Mouse (Mus musculus): Measurements from ENCODE around the gene Avil. TPM values are rescaled to one million over a fixed set of nuclear protein-coding genes. Genes with fewer than 3 reads are reported as not detected.

Gene Avil
- total RNA-seq (2021) = 0.74 and 2.5 TPM in 2 replicates
- long read RNA-seq, experiment 1, partial matches to known transcripts = 0 of 1 reads
- long read RNA-seq, experiment 1, other reads (novel, unspliced or antisense) = 0 of 1 reads
- long read RNA-seq, experiment 2, partial matches to known transcripts = 0 of 1 reads
- long read RNA-seq, experiment 2, other reads (novel, unspliced or antisense) = 1 of 1 reads

GRCm38 (mm10) chr10:127000529-127000928 lies at the start of gene Avil:
TSS of gene Avil (plus strand) at chr10:127000709.
- DNase-seq = no peak

DNA sequence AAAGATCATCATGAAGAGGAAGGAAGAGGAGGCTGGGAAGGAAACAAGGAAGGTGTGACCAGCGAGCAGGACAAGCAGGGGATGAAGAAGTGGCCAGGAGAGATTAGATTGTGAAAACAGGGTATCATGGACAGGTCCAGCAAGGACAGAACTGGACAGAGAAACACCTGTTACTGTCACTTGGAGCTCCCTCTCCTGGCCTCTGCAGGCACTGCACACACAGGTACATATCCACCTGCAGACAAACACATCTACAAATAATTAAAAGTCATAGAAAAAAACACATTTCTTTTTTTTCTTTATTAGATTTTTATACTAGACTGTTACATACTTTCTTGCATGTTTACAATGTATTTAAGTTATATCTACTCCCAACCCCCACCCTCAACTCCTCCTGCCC lies 48.1 kb upstream of the Avil start:
- DNase-seq = no peak

DNA sequence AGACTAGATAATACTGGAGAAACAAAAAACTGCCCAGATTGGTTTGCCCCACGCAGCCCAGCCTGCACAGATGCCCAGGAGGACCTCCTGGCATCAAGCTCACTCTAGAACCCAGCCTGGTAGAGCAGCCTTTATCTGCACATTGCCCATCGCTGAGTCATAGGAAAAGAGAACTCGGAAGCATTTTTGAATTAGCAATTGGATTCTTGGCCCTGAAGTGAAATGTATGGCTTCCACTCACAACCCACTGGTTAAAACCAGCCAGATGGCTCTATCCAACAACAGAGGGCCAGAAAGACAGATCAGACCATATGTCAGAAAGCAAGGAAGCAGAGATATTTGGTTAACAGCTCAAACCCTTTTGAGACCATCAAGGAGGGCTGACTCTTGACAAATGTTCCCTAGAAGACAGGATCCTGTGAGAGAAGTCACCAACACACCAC lies 47.5 kb upstream of the Avil start:
- DNase-seq = no peak

GRCm38 (mm10) chr10:126956692-126957358 lies 43.7 kb upstream of the Avil start:
- no peak for DNase-seq

DNA sequence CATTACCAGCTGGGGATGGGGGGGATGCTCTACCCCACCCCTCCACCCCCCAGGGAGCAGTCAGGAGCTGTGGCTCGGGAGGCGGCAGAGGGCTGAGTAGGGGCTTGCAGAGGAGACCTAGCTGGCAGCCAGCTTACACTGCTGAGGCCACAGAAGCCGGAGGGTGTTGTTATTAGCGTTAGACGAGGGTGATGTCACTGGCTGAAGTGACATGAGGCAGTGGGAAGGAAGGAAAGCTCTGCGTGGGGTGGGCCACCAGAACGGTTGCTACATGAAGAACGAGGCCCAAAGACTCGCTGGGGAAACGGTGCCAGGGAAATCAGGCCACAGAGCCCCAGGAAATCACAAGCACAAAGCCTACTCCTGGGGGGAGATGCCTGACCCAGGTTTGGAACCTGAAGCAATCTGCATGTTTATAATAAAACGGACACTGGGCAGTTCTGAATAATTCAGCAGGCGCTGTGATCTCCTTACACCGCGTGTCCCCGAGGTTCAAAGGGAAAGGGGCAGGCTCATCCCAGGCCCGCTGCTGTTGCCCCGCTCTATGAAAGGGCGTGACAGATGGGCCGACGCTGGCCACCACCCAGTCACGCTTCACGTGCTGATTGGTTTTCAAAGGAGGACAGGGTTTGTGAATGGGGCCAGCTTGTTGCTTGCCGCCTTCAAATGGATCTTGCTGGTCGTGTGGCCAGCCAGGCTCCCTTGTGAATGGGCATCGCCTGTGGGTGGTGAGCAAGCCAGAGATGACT lies 43.0 kb upstream of the Avil start:
- peak; percentile 85 for DNase-seq

DNA sequence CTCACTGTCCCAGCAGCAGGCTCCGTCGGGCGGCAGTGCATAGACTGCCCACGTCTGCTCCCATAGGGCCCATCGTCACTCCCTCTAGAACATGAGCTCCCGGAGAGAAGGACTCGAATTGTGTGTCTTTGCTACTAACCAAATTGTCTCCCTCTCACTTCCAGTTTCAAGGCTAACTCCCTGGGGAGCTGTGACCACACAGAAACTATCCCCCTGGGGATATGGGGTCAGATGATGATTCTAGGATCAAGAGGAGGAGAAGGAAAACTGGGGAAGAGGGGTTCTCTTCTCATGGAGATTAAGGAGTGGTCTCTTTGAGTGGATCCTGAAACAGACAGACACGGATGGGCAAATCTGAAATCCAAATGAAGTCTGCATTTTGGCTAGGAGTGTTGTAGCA lies 40.0 kb upstream of the Avil start:
- DNase-seq = no peak

GRCm38 (mm10) chr10:126961757-126962156 lies 38.8 kb upstream of the Avil start:
- peak; percentile 82 for DNase-seq

GRCm38 (mm10) chr10:126962271-126962965 lies 38.1 kb upstream of the Avil start:
- peak; percentile 79 for DNase-seq

GRCm38 (mm10) chr10:126962966-126963330 lies 37.6 kb upstream of the Avil start:
- DNase-seq = peak; percentile 77

DNA sequence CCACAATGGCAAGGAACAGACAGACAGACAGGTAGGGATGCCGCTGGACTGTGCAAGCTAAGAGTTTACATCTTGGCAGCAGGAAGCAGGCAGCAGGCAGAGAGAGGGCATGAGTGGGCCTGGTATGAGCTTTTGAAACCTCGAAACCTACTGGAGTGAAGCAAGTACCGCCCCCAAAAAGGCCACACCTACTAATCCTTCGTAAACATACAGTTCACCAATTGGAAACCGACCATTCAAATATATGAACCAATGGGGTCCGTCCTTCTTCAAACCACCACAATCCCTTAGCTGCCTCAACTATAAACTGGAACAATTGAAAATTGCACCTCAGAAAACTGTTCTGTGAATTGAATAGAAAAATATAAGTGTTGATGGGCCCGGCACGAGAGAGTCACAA lies 36.7 kb upstream of the Avil start:
- DNase-seq = no peak

DNA sequence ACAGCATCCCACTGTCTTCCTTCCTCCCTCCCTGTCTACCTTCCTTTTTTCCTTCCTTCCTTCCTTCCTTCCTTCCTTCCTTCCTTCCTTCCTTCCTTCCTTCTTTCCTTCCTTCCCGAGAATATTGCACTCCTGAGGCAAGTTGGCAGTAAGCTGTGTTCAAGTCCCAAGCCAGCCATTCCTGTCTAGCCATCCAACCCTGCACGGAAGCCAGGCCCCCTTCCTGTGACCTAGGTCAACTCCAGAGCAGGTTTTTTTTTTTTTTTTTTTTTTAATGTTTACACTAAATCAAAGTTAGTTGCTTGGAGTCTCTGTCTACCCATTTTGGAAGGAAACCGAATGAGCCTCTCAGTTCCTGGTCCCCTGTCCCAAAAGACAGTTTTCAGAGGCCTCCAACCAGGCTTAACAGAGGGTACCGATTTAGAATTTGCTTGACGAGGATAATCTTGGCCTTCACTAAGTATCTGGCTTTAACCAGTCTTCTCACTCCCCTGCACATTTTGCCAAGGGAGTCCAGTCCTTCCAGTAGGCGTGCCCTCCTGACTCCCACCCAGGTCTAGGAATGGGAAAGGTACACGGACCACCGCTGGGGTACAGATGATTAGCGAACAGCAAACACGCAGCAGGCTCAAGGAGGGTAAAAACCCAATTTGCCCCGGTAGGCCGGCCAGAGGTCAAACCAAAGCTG lies 29.0 kb upstream of the Avil start:
- no peak for DNase-seq

DNA sequence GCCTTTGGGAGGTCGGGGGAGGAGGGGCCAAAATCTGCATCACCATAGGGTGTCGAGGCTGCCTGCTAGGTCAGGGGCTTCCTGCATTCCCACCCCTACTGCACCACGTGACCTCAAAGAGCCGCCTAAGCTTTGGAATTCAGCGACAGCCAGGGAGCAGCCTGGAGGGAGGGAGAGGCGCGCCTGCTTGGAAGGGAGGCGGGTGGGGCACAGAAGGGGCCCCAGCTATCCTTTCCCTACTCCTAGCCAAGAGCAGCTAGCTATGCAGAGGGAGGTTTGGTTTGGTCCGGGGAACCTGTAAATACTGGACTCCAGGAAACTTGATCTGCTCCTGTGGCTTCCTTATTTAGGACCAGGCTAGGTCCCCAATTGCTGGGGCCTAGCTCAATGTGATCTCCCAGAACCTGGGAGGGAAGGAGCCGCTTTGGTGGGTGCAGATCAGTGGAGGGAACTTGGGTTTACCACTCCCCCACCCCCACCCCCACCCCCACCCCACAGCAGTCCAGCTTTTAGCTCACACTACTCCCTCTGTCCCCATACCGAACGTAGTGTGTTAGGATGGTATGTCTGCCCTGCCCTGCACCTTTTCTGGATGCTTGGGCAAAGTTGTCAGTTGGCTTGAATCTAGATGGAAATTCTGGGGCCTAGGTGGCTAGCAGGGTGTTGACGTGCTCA lies 28.3 kb upstream of the Avil start:
- DNase-seq = peak; percentile 79

- no peak for DNase-seq
These were observed 27.5 kb upstream of the Avil start for GRCm38 (mm10) chr10:126972988-126973387.

- DNase-seq = no peak
These were observed 24.8 kb upstream of the Avil start for GRCm38 (mm10) chr10:126975706-126976105.

- DNase-seq = no peak
These were observed 23.4 kb upstream of the Avil start for GRCm38 (mm10) chr10:126977076-126977475.

DNA sequence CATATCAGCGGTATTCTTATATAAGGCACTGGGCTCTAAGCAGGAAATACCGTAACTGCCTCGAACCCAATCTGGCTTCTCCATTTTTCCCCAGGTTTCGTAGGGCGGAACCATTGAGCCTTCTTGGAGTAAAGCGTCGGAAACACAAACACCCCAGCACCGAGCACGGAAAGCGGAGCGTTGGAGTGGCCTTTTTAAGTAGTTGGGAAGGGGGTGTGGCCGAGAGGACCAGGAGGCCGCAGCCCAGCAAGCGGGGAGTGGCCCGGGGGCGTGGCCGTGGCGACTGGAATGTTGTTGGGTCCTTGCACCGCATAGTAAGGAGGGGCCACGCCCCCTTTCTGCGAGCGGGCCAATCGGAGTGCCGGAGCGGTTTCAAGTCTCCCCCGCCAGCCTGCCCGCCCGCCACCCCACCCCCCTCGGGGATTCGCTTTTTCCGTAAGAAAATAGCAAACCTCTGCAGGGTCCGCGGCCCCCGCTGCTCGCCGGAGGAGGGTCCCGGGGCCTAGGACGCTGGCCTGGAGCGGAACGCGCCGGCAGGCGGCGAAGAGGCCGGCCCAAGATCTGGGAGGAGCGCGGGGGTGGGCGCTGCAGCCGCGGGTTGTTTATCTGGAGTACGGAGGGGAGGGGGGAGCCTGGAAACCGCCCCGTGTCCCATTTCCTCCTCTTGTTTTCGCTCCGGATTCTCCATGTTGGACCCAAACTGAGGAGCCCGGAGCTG lies 22.1 kb upstream of the Avil start, which contains the start of gene Ctdsp2:
TSS of gene Ctdsp2 (plus strand) at position 441 of the 718 bp plus-strand sequence.
- peak; percentile 100 for DNase-seq

DNA sequence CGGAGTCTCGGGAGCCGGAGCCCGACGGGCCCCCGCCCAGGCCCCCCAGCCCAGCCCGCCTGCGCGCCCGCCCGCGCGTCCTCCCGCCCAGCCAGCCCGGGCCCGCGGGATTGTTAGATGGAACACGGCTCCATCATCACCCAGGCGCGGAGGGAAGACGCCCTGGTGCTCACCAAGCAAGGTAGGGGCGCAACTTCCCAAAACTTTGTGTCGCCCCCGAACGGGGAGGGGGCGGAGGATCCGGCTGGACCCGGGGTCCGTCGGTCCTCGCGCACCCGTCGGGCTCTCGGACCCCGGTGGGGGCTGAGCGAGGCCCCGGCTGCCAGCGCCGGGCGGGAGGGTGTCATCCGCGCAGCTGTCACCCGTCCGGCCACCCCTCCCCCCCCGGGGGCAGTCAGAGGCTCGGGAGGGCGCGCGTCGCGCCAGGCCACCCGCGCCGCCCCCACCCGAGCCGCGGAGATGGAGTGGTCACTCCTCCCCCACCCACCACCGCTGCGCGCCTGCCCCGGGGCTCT lies 21.3 kb upstream of the Avil start:
- DNase-seq = peak; percentile 90

- peak; percentile 79 for DNase-seq
These were observed 20.8 kb upstream of the Avil start for GRCm38 (mm10) chr10:126979636-126980151.

DNA sequence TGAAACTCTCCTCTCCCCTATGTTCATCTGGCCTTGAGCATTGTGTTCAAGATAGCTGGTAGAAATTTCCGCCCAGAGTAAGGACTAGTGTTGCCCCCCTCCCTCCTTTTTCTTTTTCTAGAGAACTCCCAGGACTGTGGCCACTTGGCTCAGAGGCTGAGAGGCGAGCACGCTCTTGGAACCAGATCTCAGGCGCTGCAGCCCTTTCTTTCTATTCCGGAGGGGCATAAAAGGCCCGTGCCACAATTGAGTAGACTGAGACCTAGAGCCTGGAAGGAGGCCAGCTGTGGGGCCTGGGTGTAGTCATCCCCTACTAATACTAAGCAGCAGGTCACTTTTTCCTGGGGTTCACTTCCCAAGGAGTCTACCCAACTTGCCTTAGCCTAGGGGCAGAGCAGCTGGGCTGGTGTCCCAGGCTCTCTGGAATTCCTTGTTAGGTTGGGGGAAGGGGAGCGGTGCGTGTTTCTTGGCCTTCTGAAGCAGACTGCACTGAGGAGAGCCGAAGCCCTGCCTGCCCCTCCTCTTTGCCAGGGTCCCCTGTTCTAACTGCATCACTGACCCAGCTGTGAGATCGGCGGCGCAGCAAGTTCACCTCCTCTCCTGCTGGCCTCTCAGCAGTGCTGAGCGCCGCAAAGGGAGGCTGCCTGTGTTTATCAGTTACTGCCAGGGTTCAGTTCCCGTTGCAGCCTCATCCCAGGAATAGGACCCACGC lies 20.1 kb upstream of the Avil start:
- peak; percentile 64 for DNase-seq
